Mouse (Mus musculus) embryonic facial prominence, embryonic 14.5 days (tissue): ENCODE measurements at regions not wholly inside any gene's neighbourhood (a gene's known extent, or its start where the extent isn't known, plus 50 kb on each side); places are given as distances from the start of the nearest gene placed in this dataset.

ENCODE experiments used
- ATAC-seq: fragments of 200-750 bp; cut with Nextera tagmentation; 2 replicates; pipeline ENCODE4 v1.8.0; 2017; ENCODE audit warnings: low read depth, moderate number of reproducible peaks, moderate TSS enrichment
- DNase-seq: peaks from one replicate; pipeline ENCODE4 v3.0.0-alpha.2; 2015; ENCODE audit warnings: low spot score
- H3K27ac ChIP-seq: fragments of 300-500 bp; sonication (generic); replicated peaks from 2 replicates; pipeline ENCODE4 v1.5.1; 2014; ENCODE audit warnings: low read depth, mild to moderate bottlenecking, low read length, moderate library complexity
- H3K27me3 ChIP-seq: fragments of 300-500 bp; sonication (generic); replicated peaks from 2 replicates; pipeline ENCODE4 v1.6.1; 2014; ENCODE audit warnings: low read length; ENCODE audit not compliant: control insufficient read depth, insufficient read depth
- H3K36me3 ChIP-seq: fragments of 300-500 bp; sonication (generic); 2 replicates; pipeline ENCODE4 v1.6.1; 2014; ENCODE audit warnings: low read length, mixed read lengths; ENCODE audit not compliant: control insufficient read depth, insufficient read depth
- H3K4me1 ChIP-seq: fragments of 300-500 bp; sonication (generic); 2 replicates; pipeline ENCODE4 v1.6.1; 2014; ENCODE audit warnings: antibody characterized with exemption, low read length; ENCODE audit not compliant: control insufficient read depth, insufficient read depth
- H3K4me2 ChIP-seq: fragments of 300-500 bp; sonication (generic); 2 replicates; pipeline ENCODE4 v1.6.1; 2014; ENCODE audit warnings: low read depth, mild to moderate bottlenecking, low read length, moderate library complexity, mixed read lengths
- H3K4me3 ChIP-seq: fragments of 300-500 bp; sonication (generic); 2 replicates; pipeline ENCODE4 v1.5.1; 2014; ENCODE audit warnings: low read depth, mild to moderate bottlenecking, low read length
- H3K9ac ChIP-seq: fragments of 300-500 bp; sonication (generic); 2 replicates; pipeline ENCODE4 v1.6.1; 2014; ENCODE audit warnings: low read depth, mild to moderate bottlenecking, low read length, moderate library complexity, mixed read lengths
- H3K9me3 ChIP-seq: fragments of 300-500 bp; sonication (generic); 2 replicates; pipeline ENCODE4 v1.6.1; 2016; ENCODE audit warnings: low read length; ENCODE audit not compliant: control insufficient read depth
- WGBS: fragments of 180-500 bp; shearing (Covaris S2); extraction: QIAGEN DNeasy Blood & Tissue Kit; methylation state at CpG from one replicate; pipeline ENCODE4 v1.1.7; 2014; 5-methylcytosine and 5-hydroxymethylcytosine counted together

- Histone ChIP-seq H3K4me2 (no peak overlapping the region), H3K27me3 (no peaks in the 10 kb centered on the region), H3K27ac (no peak overlapping the region), H3K36me3 (no peaks in the 10 kb centered on the region), H3K9ac (no peak overlapping the region), H3K4me3 (no peak overlapping the region), H3K4me1 (no peaks in the 10 kb centered on the region), H3K9me3 (no peaks in the 10 kb centered on the region)
- WGBS = 64% methylated on average over 4 of the region's 4 CpGs
- DNase-seq (no peak), ATAC-seq (no peak)
Observed at GRCm38 (mm10) chr15:52510137-52510536, 1374.6 kb upstream of the Gm7489 start.

GRCm38 (mm10) chr15:52536594-52536993 is 1348.1 kb upstream of the Gm7489 start:
- Histone ChIP-seq H3K27me3 (no peaks in the 10 kb centered on the region), H3K4me3 (no peak overlapping the region), H3K36me3 (no peaks in the 10 kb centered on the region), H3K4me2 (no peak overlapping the region), H3K4me1 (no peaks in the 10 kb centered on the region), H3K27ac (no peak overlapping the region), H3K9ac (no peak overlapping the region), H3K9me3 (no peaks in the 10 kb centered on the region)
- DNase-seq (no peak), ATAC-seq (no peak)
- WGBS = 90% methylated on average over 2 of the region's 2 CpGs

- H3K9ac ChIP-seq = no peak overlapping the region
- H3K27ac ChIP-seq = no peak overlapping the region
- H3K9me3 ChIP-seq = no peaks in the 10 kb centered on the region
- H3K27me3 ChIP-seq = no peaks in the 10 kb centered on the region
- no peak overlapping the region for H3K4me2 ChIP-seq
- no peak overlapping the region for H3K4me3 ChIP-seq
- no peak for DNase-seq
- no peaks in the 10 kb centered on the region for H3K4me1 ChIP-seq
- H3K36me3 ChIP-seq = no peaks in the 10 kb centered on the region
- ATAC-seq = no peak
Observed at GRCm38 (mm10) chr15:52558682-52559081, 1326.0 kb upstream of the Gm7489 start.

- Histone ChIP-seq H3K9ac (no peak overlapping the region), H3K4me2 (no peak overlapping the region), H3K27ac (no peak overlapping the region), H3K9me3 (no peaks in the 10 kb centered on the region), H3K36me3 (no peaks in the 10 kb centered on the region), H3K4me1 (no peaks in the 10 kb centered on the region), H3K4me3 (no peak overlapping the region), H3K27me3 (no peaks in the 10 kb centered on the region)
- ATAC-seq (no peak), DNase-seq (no peak)
- WGBS = 86% methylated on average over 1 of the region's 1 CpGs
Observed at GRCm38 (mm10) chr15:52564078-52564477, 1320.6 kb upstream of the Gm7489 start.

GRCm38 (mm10) chr15:52565449-52565851 is 1319.3 kb upstream of the Gm7489 start:
- WGBS = 81% methylated on average over 5 of the region's 5 CpGs
- H3K27me3 ChIP-seq = no peaks in the 10 kb centered on the region
- H3K9me3 ChIP-seq = no peaks in the 10 kb centered on the region

GRCm38 (mm10) chr15:52570256-52570655 is 1314.5 kb upstream of the Gm7489 start:
- Histone ChIP-seq H3K27ac (no peak overlapping the region), H3K9me3 (no peaks in the 10 kb centered on the region), H3K27me3 (no peaks in the 10 kb centered on the region), H3K4me2 (no peak overlapping the region), H3K9ac (no peak overlapping the region), H3K4me3 (no peak overlapping the region), H3K4me1 (no peaks in the 10 kb centered on the region), H3K36me3 (no peaks in the 10 kb centered on the region)
- ATAC-seq (no peak), DNase-seq (no peak)
- 98% methylated on average over 1 of the region's 1 CpGs for WGBS

More at GRCm38 (mm10) chr15:52565449-52565851, 1319.3 kb upstream of the Gm7489 start:
- Histone ChIP-seq H3K27ac (no peak overlapping the region), H3K36me3 (no peaks in the 10 kb centered on the region), H3K9ac (no peak overlapping the region), H3K4me2 (no peak overlapping the region), H3K4me1 (no peaks in the 10 kb centered on the region), H3K4me3 (no peak overlapping the region)
- DNase-seq (no peak), ATAC-seq (no peak)

- Histone ChIP-seq H3K9me3 (no peaks in the 10 kb centered on the region), H3K4me3 (no peak overlapping the region), H3K4me2 (no peak overlapping the region), H3K27me3 (no peaks in the 10 kb centered on the region), H3K36me3 (no peaks in the 10 kb centered on the region), H3K4me1 (no peaks in the 10 kb centered on the region), H3K27ac (no peak overlapping the region), H3K9ac (no peak overlapping the region)
- WGBS = 90% methylated on average over 2 of the region's 2 CpGs
- DNase-seq = no peak
- no peak for ATAC-seq
Observed at GRCm38 (mm10) chr15:52577614-52578013, 1307.1 kb upstream of the Gm7489 start.

- no peak for ATAC-seq
- no peak overlapping the region for H3K4me3 ChIP-seq
- no peaks in the 10 kb centered on the region for H3K27me3 ChIP-seq
- DNase-seq = no peak
- 36% methylated on average over 4 of the region's 4 CpGs for WGBS
- peaks cover 3% of the 10 kb centered on the region; the same call in 1 of the 2 replicates for H3K4me1 ChIP-seq
- H3K4me2 ChIP-seq = no peak overlapping the region
- no peaks in the 10 kb centered on the region for H3K9me3 ChIP-seq
- no peak overlapping the region for H3K9ac ChIP-seq
- no peaks in the 10 kb centered on the region for H3K36me3 ChIP-seq
- no peak overlapping the region for H3K27ac ChIP-seq
Observed at GRCm38 (mm10) chr15:52589391-52589790, 1295.3 kb upstream of the Gm7489 start.

- Histone ChIP-seq H3K27me3 (no peaks in the 10 kb centered on the region), H3K9me3 (no peaks in the 10 kb centered on the region), H3K36me3 (no peaks in the 10 kb centered on the region), H3K27ac (no peak overlapping the region), H3K9ac (no peak overlapping the region), H3K4me1 (no peaks in the 10 kb centered on the region), H3K4me2 (no peak overlapping the region), H3K4me3 (no peak overlapping the region)
- DNase-seq (peak; percentile 39), ATAC-seq (no peak)
Observed at GRCm38 (mm10) chr15:52599511-52599910, 1285.2 kb upstream of the Gm7489 start.
